Mouse (Mus musculus): ENCODE results near the gene Zfp644. TPM values are rescaled to one million over a fixed set of nuclear protein-coding genes. Genes with fewer than 3 reads are reported as not detected.
"Not testable (repeated sequence)": the region's sequence is repeated elsewhere in the genome, so short reads cannot be mapped to it uniquely, and the experiment has no call there.

The Zfp644 gene
- polyA plus RNA-seq, 1 experiment: 14.7 TPM

DNA sequence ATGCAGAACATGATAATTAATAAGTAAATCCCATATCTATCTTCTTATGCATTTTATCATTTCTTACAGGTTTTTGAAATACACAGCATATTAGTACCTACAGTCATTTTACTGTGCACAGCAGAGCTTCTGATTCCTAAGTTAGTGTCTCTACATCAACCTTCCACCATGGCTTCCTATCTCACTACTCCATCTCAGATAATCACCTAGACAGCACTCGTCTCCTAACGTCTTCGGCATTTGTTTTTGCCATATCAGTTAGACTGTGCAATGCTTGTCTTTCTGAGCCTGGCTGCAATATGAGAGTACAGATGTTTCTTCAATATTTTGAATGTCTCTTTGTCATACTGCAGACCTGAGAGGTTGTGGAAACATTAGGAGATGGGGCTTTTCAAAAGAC is 9.3 kb upstream of the Zfp644 start:
- Histone ChIP-seq H3K4me1 (peaks cover 19% of the 10 kb centered on the region), H3K9me3 (peaks cover 11% of the 10 kb centered on the region)

DNA sequence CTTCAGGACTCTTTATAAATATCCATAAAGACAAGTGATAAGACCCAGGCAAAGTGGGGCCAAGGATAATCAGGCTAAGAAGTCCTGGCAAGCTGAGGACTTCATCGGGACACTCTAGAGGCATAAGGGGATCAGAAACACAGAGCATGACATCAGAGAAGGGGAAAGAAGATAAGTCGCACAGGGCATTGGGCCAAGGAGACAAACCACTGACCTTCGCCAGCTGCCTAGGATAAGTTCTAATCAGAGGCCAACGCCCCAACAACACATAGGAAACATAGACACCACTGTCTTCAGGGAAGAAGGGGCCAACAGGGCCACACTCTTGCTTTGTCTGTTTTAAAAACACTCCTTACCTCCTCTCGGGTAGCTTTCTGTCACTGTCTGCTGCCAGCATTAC is 8.1 kb upstream of the Zfp644 start:
- Histone ChIP-seq H3K9me3 (peaks cover 11% of the 10 kb centered on the region), H3K36me3 (replicated peaks; ENCODE audit: low read length) (no peaks in the 10 kb centered on the region), H3K4me1 (peaks cover 12% of the 10 kb centered on the region), H3K4me3 (replicated peaks) (no peak overlapping the region), H3K27me3 (replicated peaks) (peaks cover 4% of the 10 kb centered on the region)
- TF ChIP-seq FLI1 (IDR thresholded peaks at IDR 0.05; ENCODE audit: low read length) (no peak), GATA1 (IDR thresholded peaks at IDR 0.05; ENCODE audit: borderline replicate concordance, low read length) (no peak)

More for the DNA sequence above, 9.3 kb upstream of the Zfp644 start:
- TF ChIP-seq GATA1 (IDR thresholded peaks at IDR 0.05; ENCODE audit: borderline replicate concordance, low read length) (no peak), FLI1 (IDR thresholded peaks at IDR 0.05; ENCODE audit: low read length) (no peak)
- no peak overlapping the region for H3K4me3 ChIP-seq (replicated peaks)
- peaks cover 2% of the 10 kb centered on the region for H3K27me3 ChIP-seq (replicated peaks)
- H3K36me3 ChIP-seq (replicated peaks; ENCODE audit: low read length): no peaks in the 10 kb centered on the region

GRCm38 (mm10) chr5:106695681-106696395 is 1.2 kb downstream of the Zfp644 start:
- H3K36me3 ChIP-seq (replicated peaks; ENCODE audit: low read length): peaks cover 22% of the 10 kb centered on the region
- H3K27me3 ChIP-seq (replicated peaks): peaks cover 3% of the 10 kb centered on the region
- H3K4me3 ChIP-seq (replicated peaks): peak overlapping the region; percentile 97
- peaks cover 47% of the 10 kb centered on the region for H3K4me1 ChIP-seq
- TF ChIP-seq FLI1 (IDR thresholded peaks at IDR 0.05; ENCODE audit: low read length) (no peak), GATA1 (IDR thresholded peaks at IDR 0.05; ENCODE audit: borderline replicate concordance, low read length) (no peak)
- no peaks in the 10 kb centered on the region for H3K9me3 ChIP-seq

- H3K36me3 ChIP-seq (replicated peaks; ENCODE audit: low read length): peaks cover 28% of the 10 kb centered on the region
- peaks cover 47% of the 10 kb centered on the region for H3K4me1 ChIP-seq
- no peaks in the 10 kb centered on the region for H3K27me3 ChIP-seq (replicated peaks)
- TF ChIP-seq GATA1 (IDR thresholded peaks at IDR 0.05; ENCODE audit: borderline replicate concordance, low read length): no peak
- no peak for TF ChIP-seq FLI1 (IDR thresholded peaks at IDR 0.05; ENCODE audit: low read length)
- no peaks in the 10 kb centered on the region for H3K9me3 ChIP-seq
- peak overlapping the region; percentile 97 for H3K4me3 ChIP-seq (replicated peaks)
These were observed 1.9 kb downstream of the Zfp644 start for GRCm38 (mm10) chr5:106695141-106695540.

- Histone ChIP-seq H3K4me3 (replicated peaks) (peak overlapping the region; percentile 97), H3K9me3 (no peaks in the 10 kb centered on the region), H3K36me3 (replicated peaks; ENCODE audit: low read length) (peaks cover 31% of the 10 kb centered on the region), H3K27me3 (replicated peaks) (no peaks in the 10 kb centered on the region), H3K4me1 (peaks cover 47% of the 10 kb centered on the region)
- no peak for TF ChIP-seq FLI1 (IDR thresholded peaks at IDR 0.05; ENCODE audit: low read length)
- TF ChIP-seq GATA1 (IDR thresholded peaks at IDR 0.05; ENCODE audit: borderline replicate concordance, low read length): no peak
These were observed 2.4 kb downstream of the Zfp644 start for GRCm38 (mm10) chr5:106694683-106695082.

GRCm38 (mm10) chr5:106693034-106693433 is 4.1 kb downstream of the Zfp644 start:
- Histone ChIP-seq H3K36me3 (replicated peaks; ENCODE audit: low read length) (peaks cover 43% of the 10 kb centered on the region), H3K9me3 (no peaks in the 10 kb centered on the region), H3K4me1 (peaks cover 47% of the 10 kb centered on the region), H3K4me3 (replicated peaks) (no peak overlapping the region), H3K27me3 (replicated peaks) (no peaks in the 10 kb centered on the region)
- TF ChIP-seq FLI1 (IDR thresholded peaks at IDR 0.05; ENCODE audit: low read length): no peak
- no peak for TF ChIP-seq GATA1 (IDR thresholded peaks at IDR 0.05; ENCODE audit: borderline replicate concordance, low read length)

DNA sequence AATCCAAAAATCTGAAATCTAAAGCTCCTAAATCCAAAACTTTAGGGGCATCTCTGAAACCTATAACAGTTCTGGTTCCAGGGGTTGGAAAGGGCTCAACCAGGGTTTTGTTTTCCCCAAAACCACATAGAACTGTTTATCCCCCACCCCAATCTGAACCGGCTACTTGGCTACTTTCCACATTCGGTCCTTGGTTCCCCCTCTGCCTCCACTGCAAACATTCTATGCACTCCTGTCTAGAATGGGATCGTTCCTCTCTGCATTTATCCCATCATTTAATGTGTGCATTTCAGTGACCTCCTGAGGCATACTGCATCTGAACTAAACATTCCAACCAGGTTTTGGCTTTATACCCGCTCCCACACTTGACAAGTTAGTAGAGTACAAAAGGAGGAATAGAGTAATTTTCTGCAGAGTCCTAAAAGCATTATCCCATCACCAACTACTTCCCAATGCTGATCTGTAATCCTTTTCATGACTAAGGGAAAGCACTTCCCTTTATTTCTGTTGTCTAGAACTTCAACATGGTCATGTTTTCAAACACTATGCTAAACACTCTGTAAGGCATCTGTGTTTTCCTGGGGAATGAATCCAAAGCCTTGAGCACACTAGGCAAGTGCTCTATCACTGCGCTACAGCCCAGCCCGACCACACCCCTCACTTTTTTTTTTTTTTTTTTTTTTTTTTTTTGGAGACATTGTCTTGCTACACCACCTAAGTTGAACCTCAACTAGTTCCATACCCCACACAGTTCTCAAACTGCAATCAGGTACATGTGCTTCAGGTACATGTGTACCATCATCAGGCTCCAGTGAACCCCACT is 16.2 kb downstream of the Zfp644 start:
- peaks cover 20% of the 10 kb centered on the region for H3K36me3 ChIP-seq (replicated peaks; ENCODE audit: low read length)
- H3K27me3 ChIP-seq (replicated peaks): no peaks in the 10 kb centered on the region
- peak overlapping the region; percentile 64 for H3K4me3 ChIP-seq (replicated peaks)
- TF ChIP-seq FLI1 (IDR thresholded peaks at IDR 0.05; ENCODE audit: low read length) (no peak), GATA1 (IDR thresholded peaks at IDR 0.05; ENCODE audit: borderline replicate concordance, low read length) (no peak)
- H3K4me1 ChIP-seq: peaks cover 72% of the 10 kb centered on the region
- no peaks in the 10 kb centered on the region for H3K9me3 ChIP-seq

DNA sequence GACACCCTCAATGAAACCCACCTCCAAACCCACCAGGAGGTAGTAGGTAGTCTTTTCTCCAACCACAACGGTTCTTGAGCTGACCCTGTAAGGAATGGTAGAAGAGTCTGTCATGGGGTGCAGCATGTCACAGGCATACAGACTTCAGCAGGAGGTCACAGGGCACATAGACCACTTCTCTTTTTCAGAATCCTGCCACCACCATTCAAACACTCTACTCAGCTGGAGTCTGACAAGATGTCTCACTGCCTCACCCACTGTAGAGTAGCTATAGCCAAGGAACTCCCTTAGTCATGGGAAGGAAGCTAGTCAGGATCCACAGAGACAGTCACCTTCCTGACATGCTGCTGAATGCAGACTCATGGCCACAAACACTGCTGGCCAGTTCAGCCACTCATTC is 17.4 kb downstream of the Zfp644 start:
- no peaks in the 10 kb centered on the region for H3K27me3 ChIP-seq (replicated peaks)
- TF ChIP-seq GATA1 (IDR thresholded peaks at IDR 0.05; ENCODE audit: borderline replicate concordance, low read length): no peak
- H3K4me3 ChIP-seq (replicated peaks): peak overlapping the region; percentile 89
- H3K4me1 ChIP-seq: peaks cover 70% of the 10 kb centered on the region
- peaks cover 18% of the 10 kb centered on the region for H3K36me3 ChIP-seq (replicated peaks; ENCODE audit: low read length)
- H3K9me3 ChIP-seq: no peaks in the 10 kb centered on the region

DNA sequence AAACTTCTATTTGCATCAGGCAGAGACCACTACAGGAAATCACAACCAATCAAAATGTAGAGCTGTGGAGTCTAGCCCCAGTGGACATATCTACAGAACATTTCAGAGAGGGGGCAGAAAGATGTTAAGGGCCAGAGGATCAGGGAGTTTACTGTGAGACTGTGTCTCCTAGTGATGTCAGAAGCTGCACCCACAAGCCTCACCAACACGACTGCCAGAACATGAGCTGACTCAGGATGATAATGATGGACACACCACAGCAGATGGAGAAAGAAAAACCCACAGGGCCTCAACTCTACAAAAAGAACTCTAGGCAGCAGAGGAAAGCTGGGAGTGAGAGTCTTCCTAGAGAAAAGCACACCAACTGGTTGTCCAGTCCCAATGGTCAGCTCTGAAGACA is 18.3 kb downstream of the Zfp644 start:
- H3K27me3 ChIP-seq (replicated peaks); H3K9me3 ChIP-seq: not testable (repeated sequence)
- Histone ChIP-seq H3K36me3 (replicated peaks; ENCODE audit: low read length) (peaks cover 20% of the 10 kb centered on the region), H3K4me1 (peaks cover 77% of the 10 kb centered on the region), H3K4me3 (replicated peaks) (peak overlapping the region; percentile 89)

GRCm38 (mm10) chr5:106676784-106677183 is 20.3 kb downstream of the Zfp644 start:
- H3K9me3 ChIP-seq: no peaks in the 10 kb centered on the region
- TF ChIP-seq GATA1 (IDR thresholded peaks at IDR 0.05; ENCODE audit: borderline replicate concordance, low read length): no peak
- TF ChIP-seq FLI1 (IDR thresholded peaks at IDR 0.05; ENCODE audit: low read length): no peak
- H3K36me3 ChIP-seq (replicated peaks; ENCODE audit: low read length): peaks cover 23% of the 10 kb centered on the region
- peak overlapping the region; percentile 59 for H3K4me3 ChIP-seq (replicated peaks)
- no peaks in the 10 kb centered on the region for H3K27me3 ChIP-seq (replicated peaks)
- H3K4me1 ChIP-seq: peaks cover 82% of the 10 kb centered on the region
